27 mouse cellular contexts compared by ENCODE assay signal in genomic region chr4:134868065-134868464, GRCm38 (mm10). TPM values are rescaled to one million over a fixed set of nuclear protein-coding genes. Genes with fewer than 3 reads are reported as not detected.
A peak's percentile ranks its signal among the peaks of the same experiment; 100 is the strongest.
DNase-seq lines count a peak whose midpoint lies in the region; ATAC-seq and TF ChIP-seq lines count a peak whose summit lies in the region.
"Had no signal": no experiment of that assay in that cellular context is flagged by ENCODE, and none has a peak within 500 bp of the region (broad histone marks: within the 10 kb centered on the region; RNA-seq: fewer than 3 reads in every experiment).

No protein-coding gene starts in this region.

- no peak for DNase-seq in liver, embryonic 11.5 days (ENCODE audit: low spot score)
- DNase-seq in liver (no peak), ES-E14 (ENCODE audit: low read depth, low spot score) (no peak)
- DNase-seq in forebrain, postnatal 0 days, result no peak
- no peak for DNase-seq in right cerebral cortex, postnatal 4 days
- DNase-seq: adrenal gland, adult 2 months; cerebellum, adult 2 months; cerebellum, postnatal 36 days; embryo, embryonic 11 days; gastrocnemius, postnatal 36 days; heart, postnatal 36 days; kidney, adult 11 months; kidney, postnatal 36 days; left cerebral cortex, postnatal 4 days; lung, postnatal 10 days had no signal

- no peak for TF ChIP-seq POLR2A in bone marrow, adult 2 months (IDR thresholded peaks at IDR 0.05; ENCODE audit: borderline replicate concordance, control insufficient read depth, low read depth, low read length)

- H3K27ac ChIP-seq in liver, embryonic 11.5 days (ENCODE audit: low read depth, low read length), result peak overlapping the region; percentile 94
- H3K27ac ChIP-seq in ES-E14 (ENCODE audit: insufficient read depth, low read depth, low read length, poor library complexity, severe bottlenecking), result peak overlapping the region; percentile 26; the same call in 1 of the 2 replicates
- H3K27ac ChIP-seq in bone marrow, adult 2 months (ENCODE audit: control insufficient read depth, insufficient read depth, low read depth, low read length, poor library complexity), result peak overlapping the region; percentile 94
- peak overlapping the region; percentile 99 for H3K27ac ChIP-seq in liver, embryonic 15.5 days (replicated peaks)
- no peak overlapping the region for H3K27ac ChIP-seq in forebrain, postnatal 0 days (ENCODE audit: low read depth, low read length)
- H3K27ac ChIP-seq: hindbrain, embryonic 13.5 days; kidney, embryonic 15.5 days; limb, embryonic 15.5 days; midbrain, embryonic 10.5 days had no signal

- peak overlapping the region; percentile 82 for H3K4me2 ChIP-seq in liver, embryonic 11.5 days
- H3K4me2 ChIP-seq in liver, embryonic 15.5 days, result peak overlapping the region; percentile 87
- H3K4me2 ChIP-seq in forebrain, postnatal 0 days (ENCODE audit: low read depth), result no peak overlapping the region
- H3K4me2 ChIP-seq: hindbrain, embryonic 13.5 days; kidney, embryonic 15.5 days; limb, embryonic 15.5 days had no signal

- no peaks in the 10 kb centered on the region; the same call in 1 of the 2 replicates for H3K36me3 ChIP-seq in liver, embryonic 11.5 days (ENCODE audit: control insufficient read depth, insufficient read depth, low read length)
- no peaks in the 10 kb centered on the region for H3K36me3 ChIP-seq in ES-E14 (ENCODE audit: control insufficient read depth, insufficient read depth, low read length, poor library complexity, severe bottlenecking)
- H3K36me3 ChIP-seq in liver, embryonic 15.5 days (replicated peaks), result peaks cover 55% of the 10 kb centered on the region
- H3K36me3 ChIP-seq in forebrain, postnatal 0 days (ENCODE audit: insufficient read depth), result no peaks in the 10 kb centered on the region
- H3K36me3 ChIP-seq: hindbrain, embryonic 13.5 days; kidney, embryonic 15.5 days; limb, embryonic 15.5 days; midbrain, embryonic 10.5 days had no signal

- TF ChIP-seq CTCF in bone marrow, adult 2 months (IDR thresholded peaks at IDR 0.05; ENCODE audit: control insufficient read depth, insufficient read depth, low read length), result no peak
- no peak for TF ChIP-seq CTCF in forebrain, postnatal 0 days (IDR thresholded peaks at IDR 0.05; ENCODE audit: low read depth)

- ATAC-seq in liver, embryonic 11.5 days (replicated peaks; ENCODE audit: low FRiP score), result no peak
- ATAC-seq in liver, embryonic 15.5 days (ENCODE audit: insufficient read depth), result no peak
- no peak for ATAC-seq in forebrain, postnatal 0 days
- ATAC-seq: forebrain, embryonic 16.5 days; Patski had no signal

- WGBS in liver, embryonic 11.5 days, result 71% methylated on average over 10 of the region's 10 CpGs
- 83% methylated on average over 10 of the region's 10 CpGs for WGBS in bone marrow, adult 2 months
- WGBS in liver, embryonic 15.5 days (ENCODE audit: insufficient replicate concordance), result 63% methylated on average over 10 of the region's 10 CpGs
- 87% methylated on average over 10 of the region's 10 CpGs for WGBS in forebrain, postnatal 0 days

- H3K27me3 ChIP-seq in liver, embryonic 11.5 days (replicated peaks; ENCODE audit: control insufficient read depth, insufficient read depth, low read length), result no peaks in the 10 kb centered on the region
- H3K27me3 ChIP-seq in liver, embryonic 15.5 days, result no peaks in the 10 kb centered on the region
- peaks cover 12% of the 10 kb centered on the region for H3K27me3 ChIP-seq in forebrain, postnatal 0 days (ENCODE audit: insufficient read depth, low read length)
- H3K27me3 ChIP-seq: Patski had no signal

- H3K4me1 ChIP-seq in liver, embryonic 11.5 days (replicated peaks; ENCODE audit: control insufficient read depth, insufficient read depth, low read length), result peaks cover 42% of the 10 kb centered on the region
- peaks cover 6 to 48% of the 10 kb centered on the region in 2 experiments; a peak in 2 of 4 replicates for H3K4me1 ChIP-seq in ES-E14 (ENCODE audit: control insufficient read depth in 2 of 2, insufficient read depth in 2 of 2, low read length in 2 of 2, poor library complexity in 1 of 2)
- H3K4me1 ChIP-seq in bone marrow, adult 2 months (ENCODE audit: control insufficient read depth, insufficient read depth, low read length), result no peaks in the 10 kb centered on the region; the same call in 1 of the 2 replicates
- peaks cover 58% of the 10 kb centered on the region for H3K4me1 ChIP-seq in liver, embryonic 15.5 days (replicated peaks)
- H3K4me1 ChIP-seq in forebrain, postnatal 0 days (ENCODE audit: insufficient read depth), result no peaks in the 10 kb centered on the region

- peak overlapping the region; percentile 66 for H3K9ac ChIP-seq in liver, embryonic 11.5 days (ENCODE audit: low read depth, low read length)
- peak overlapping the region; percentile 4; the same call in 1 of the 2 replicates for H3K9ac ChIP-seq in ES-E14 (ENCODE audit: insufficient read depth, low read depth, low read length, poor library complexity, severe bottlenecking)
- H3K9ac ChIP-seq in liver, embryonic 15.5 days, result peak overlapping the region; percentile 74
- H3K9ac ChIP-seq in forebrain, postnatal 0 days, result no peak overlapping the region
- H3K9ac ChIP-seq: hindbrain, embryonic 13.5 days; kidney, embryonic 15.5 days; limb, embryonic 15.5 days had no signal

- no peaks in the 10 kb centered on the region for H3K9me3 ChIP-seq in liver, embryonic 11.5 days (ENCODE audit: control insufficient read depth, low read length)
- no peaks in the 10 kb centered on the region for H3K9me3 ChIP-seq in ES-E14 (ENCODE audit: control insufficient read depth, insufficient read depth, low read depth, low read length)
- H3K9me3 ChIP-seq in liver, embryonic 15.5 days (replicated peaks), result no peaks in the 10 kb centered on the region
- H3K9me3 ChIP-seq in forebrain, postnatal 0 days (ENCODE audit: low read length), result no peaks in the 10 kb centered on the region
- H3K9me3 ChIP-seq: hindbrain, embryonic 13.5 days; kidney, embryonic 15.5 days; limb, embryonic 15.5 days; midbrain, embryonic 10.5 days had no signal

- H3K4me3 ChIP-seq in liver, embryonic 11.5 days (ENCODE audit: low read depth, low read length), result peak overlapping the region; percentile 46
- H3K4me3 ChIP-seq in ES-E14 (ENCODE audit: insufficient read depth in 1 of 2, low read depth in 1 of 2, low read length in 2 of 2, poor library complexity in 1 of 2, severe bottlenecking in 1 of 2), result peak overlapping the region in 1 of 2 experiments; percentile 26; a peak in 1 of 4 replicates
- peak overlapping the region; percentile 56 for H3K4me3 ChIP-seq in bone marrow, adult 2 months (replicated peaks; ENCODE audit: control insufficient read depth, low read depth, low read length)
- H3K4me3 ChIP-seq in liver, embryonic 15.5 days (replicated peaks), result peak overlapping the region; percentile 78
- H3K4me3 ChIP-seq in forebrain, postnatal 0 days (ENCODE audit: low read depth, low read length), result no peak overlapping the region
- H3K4me3 ChIP-seq: hindbrain, embryonic 13.5 days; kidney, embryonic 15.5 days; limb, embryonic 15.5 days; midbrain, embryonic 10.5 days had no signal

- in situ Hi-C loops in ES-E14 (cut with MboI; ENCODE audit: low sequenced_read_pairs in 2 of 2, unreplicated experiment in 2 of 2), result no loop called here

TF ChIP-seq in ES-E14, 5 proteins besides CTCF, POLR2A, EP300 and RAD21:
- TF ChIP-seq CHD2 (IDR thresholded peaks at IDR 0.05; ENCODE audit: low read depth, low read length), result no peak
- no peak for TF ChIP-seq MAFK (IDR thresholded peaks at IDR 0.05; ENCODE audit: insufficient read depth, low read depth, low read length)
- no peak for TF ChIP-seq HCFC1 (IDR thresholded peaks at IDR 0.05; ENCODE audit: borderline replicate concordance, insufficient read depth, low read length)
- no peak for TF ChIP-seq ZNF384 (IDR thresholded peaks at IDR 0.05; ENCODE audit: low read depth, low read length)
- TF ChIP-seq ZC3H11A (IDR thresholded peaks at IDR 0.05; ENCODE audit: borderline replicate concordance, low read depth, low read length), result no peak

RNA-seq across cellular contexts. Expression of gene Rhd, which starts 3.7 kb away (rescaled TPM):
- 213 and 235 TPM in 2 replicates for polyA plus RNA-seq in liver, embryonic 11.5 days (2014; fragmentation: Nextera tagmentation; extraction: Ambion mirVana)
- total RNA-seq in ES-E14 (2012; rRNA removed), result 12.4 and 21.0 TPM in 2 replicates
- polyA plus RNA-seq in bone marrow, adult 2 months (2011; ENCODE audit: insufficient read depth, insufficient read length, low replicate concordance, missing spikeins), result 147 and 211 TPM in 2 replicates
- polyA plus RNA-seq in liver, embryonic 15.5 days (2015; fragmentation: Nextera tagmentation; extraction: Ambion mirVana), result 587 and 603 TPM in 2 replicates
- total RNA-seq in forebrain, postnatal 0 days (2014; rRNA removed), result 0.19 and 0.38 TPM in 2 replicates
- 0.14 and 0.70 TPM in 2 replicates for polyA plus RNA-seq in forebrain, postnatal 0 days (2015; fragmentation: Nextera tagmentation; extraction: Ambion mirVana)
- total RNA-seq: adrenal gland, adult 2 months; gastrocnemius, adult 18-20 months; gastrocnemius, postnatal 36 days; layer of hippocampus, adult 8-10 months; left cerebral cortex, adult 18-20 months; left cerebral cortex, postnatal 4 days; neutrophil, adult 5-6 weeks had no signal

RNA-seq across cellular contexts. Expression of gene Maco1, which starts 14.9 kb away (rescaled TPM):
- polyA plus RNA-seq in liver, embryonic 11.5 days (2014; fragmentation: Nextera tagmentation; extraction: Ambion mirVana), result 26.3 and 28.3 TPM in 2 replicates
- 56.1 and 91.6 TPM in 2 replicates for total RNA-seq in ES-E14 (2012; rRNA removed)
- polyA plus RNA-seq in bone marrow, adult 2 months (2011; ENCODE audit: insufficient read depth, insufficient read length, low replicate concordance, missing spikeins), result 17.6 and 24.3 TPM in 2 replicates
- 16.0 and 17.3 TPM in 2 replicates for polyA plus RNA-seq in liver, embryonic 15.5 days (2015; fragmentation: Nextera tagmentation; extraction: Ambion mirVana)
- total RNA-seq in forebrain, postnatal 0 days (2014; rRNA removed), result 84.2 and 103 TPM in 2 replicates
- polyA plus RNA-seq in forebrain, postnatal 0 days (2015; fragmentation: Nextera tagmentation; extraction: Ambion mirVana), result 55.1 and 78.4 TPM in 2 replicates

RNA-seq across cellular contexts. Expression of gene Tmem50a, which starts 46.8 kb away (rescaled TPM):
- 129 and 131 TPM in 2 replicates for polyA plus RNA-seq in liver, embryonic 11.5 days (2014; fragmentation: Nextera tagmentation; extraction: Ambion mirVana)
- 118 and 183 TPM in 2 replicates for total RNA-seq in ES-E14 (2012; rRNA removed)
- polyA plus RNA-seq in bone marrow, adult 2 months (2011; ENCODE audit: insufficient read depth, insufficient read length, low replicate concordance, missing spikeins), result 103 and 127 TPM in 2 replicates
- polyA plus RNA-seq in liver, embryonic 15.5 days (2015; fragmentation: Nextera tagmentation; extraction: Ambion mirVana), result 70.6 and 79.4 TPM in 2 replicates
- 165 and 174 TPM in 2 replicates for total RNA-seq in forebrain, postnatal 0 days (2014; rRNA removed)
- 200 and 248 TPM in 2 replicates for polyA plus RNA-seq in forebrain, postnatal 0 days (2015; fragmentation: Nextera tagmentation; extraction: Ambion mirVana)

RNA-seq across cellular contexts. Expression of gene Rsrp1, which starts 55.3 kb away (rescaled TPM):
- 360 and 390 TPM in 2 replicates for polyA plus RNA-seq in liver, embryonic 11.5 days (2014; fragmentation: Nextera tagmentation; extraction: Ambion mirVana)
- 93.9 and 130 TPM in 2 replicates for total RNA-seq in ES-E14 (2012; rRNA removed)
- polyA plus RNA-seq in bone marrow, adult 2 months (2011; ENCODE audit: insufficient read depth, insufficient read length, low replicate concordance, missing spikeins), result 590 and 975 TPM in 2 replicates
- polyA plus RNA-seq in liver, embryonic 15.5 days (2015; fragmentation: Nextera tagmentation; extraction: Ambion mirVana), result 280 and 309 TPM in 2 replicates
- total RNA-seq in forebrain, postnatal 0 days (2014; rRNA removed), result 93.3 and 95.4 TPM in 2 replicates
- polyA plus RNA-seq in forebrain, postnatal 0 days (2015; fragmentation: Nextera tagmentation; extraction: Ambion mirVana), result 180 and 225 TPM in 2 replicates

Comparison
In these comparisons a context has a peak if more than half of its experiments do, and no peak if none do; other contexts are left out.
1. RNA of gene Rhd, which starts 3.7 kb away (polyA plus RNA-seq): 587 to 603 TPM in liver, embryonic 15.5 days, 213 to 235 TPM in liver, embryonic 11.5 days and 147 to 211 TPM in bone marrow, adult 2 months; 0.14 to 0.70 TPM in forebrain, postnatal 0 days; every median in the first group is over 10 times any median in the second.